Mouse (Mus musculus) layer of hippocampus, adult 2 months (tissue): ENCODE measurements around the gene Gm21188. TPM values are rescaled to one million over a fixed set of nuclear protein-coding genes. Genes with fewer than 3 reads are reported as not detected.
"Not testable (repeated sequence)": the region's sequence is repeated elsewhere in the genome, so short reads cannot be mapped to it uniquely, and the experiment has no call there.

Experiments used
- DNase-seq, 2 experiments: peaks; one replicate each; pipeline ENCODE4 v3.0.0; 2022; ENCODE audit warnings: low spot score in 2 of 2
- H3K27ac ChIP-seq: fragments of 200-600 bp; 2 replicates; pipeline ENCODE4 v1.8.1; 2022
- H3K4me3 ChIP-seq: fragments of 200-600 bp; 2 replicates; pipeline ENCODE4 v1.8.1; 2022; ENCODE audit warnings: mild to moderate bottlenecking
- CTCF ChIP-seq: fragments of 200-600 bp; conservative IDR thresholded peaks from 2 replicates; pipeline ENCODE4 v1.8.1; 2022; ENCODE audit warnings: antibody characterized with exemption, mild to moderate bottlenecking, moderate library complexity
- total RNA-seq, 2 experiments: library from RNA; stranded (reverse); gene quantifications; 2 replicates each; pipeline ENCODE4 v1.2.3; 2021

Gm21188 gene
- total RNA-seq, 2 experiments from 2014 or later: not detected

DNA sequence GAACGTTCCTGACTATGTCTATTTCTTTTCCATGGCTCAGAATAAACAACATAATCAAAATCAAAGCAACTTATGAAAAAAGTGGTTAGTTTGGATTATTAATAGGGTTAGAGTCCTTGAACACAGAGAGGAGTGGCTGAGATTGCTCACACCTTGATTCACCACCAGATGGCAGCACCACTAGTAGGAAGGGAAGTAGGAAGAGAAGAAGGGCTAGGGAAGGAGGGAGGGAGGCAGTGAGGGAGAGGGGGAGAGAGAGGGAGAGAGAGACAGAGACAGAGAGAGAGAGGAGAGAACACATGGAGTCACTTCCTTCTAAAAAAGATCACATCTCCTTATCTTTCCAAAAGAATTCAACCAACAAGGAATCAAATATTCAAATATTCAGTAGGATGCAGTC lies 10.8 kb downstream of the Gm21188 start:
- H3K4me3 ChIP-seq, H3K27ac ChIP-seq: not testable (repeated sequence)
- TF ChIP-seq CTCF: peak; percentile 56
- DNase-seq: peak in 1 of 2 experiments; percentile 17

DNA sequence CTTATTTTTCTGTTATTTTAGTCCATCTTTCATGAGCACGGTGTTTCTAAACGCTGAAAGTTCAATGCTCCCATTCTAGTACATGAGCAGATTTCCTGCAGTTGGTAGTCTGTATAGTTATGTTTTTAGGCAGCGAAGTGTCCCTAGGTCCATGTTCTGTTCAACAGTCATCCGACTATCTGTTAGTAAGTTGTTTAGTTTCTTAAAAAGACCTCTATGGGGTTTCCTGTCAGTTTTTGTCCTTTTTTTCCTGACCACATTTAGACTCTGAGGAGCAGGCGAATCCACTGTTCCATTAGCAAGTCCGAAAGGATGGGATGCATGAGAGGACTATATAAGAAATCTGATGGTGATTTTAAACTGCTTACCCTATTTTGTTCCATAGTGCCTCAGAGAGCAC lies 14.1 kb downstream of the Gm21188 start:
- H3K4me3 ChIP-seq, DNase-seq, H3K27ac ChIP-seq: not testable (repeated sequence)

DNA sequence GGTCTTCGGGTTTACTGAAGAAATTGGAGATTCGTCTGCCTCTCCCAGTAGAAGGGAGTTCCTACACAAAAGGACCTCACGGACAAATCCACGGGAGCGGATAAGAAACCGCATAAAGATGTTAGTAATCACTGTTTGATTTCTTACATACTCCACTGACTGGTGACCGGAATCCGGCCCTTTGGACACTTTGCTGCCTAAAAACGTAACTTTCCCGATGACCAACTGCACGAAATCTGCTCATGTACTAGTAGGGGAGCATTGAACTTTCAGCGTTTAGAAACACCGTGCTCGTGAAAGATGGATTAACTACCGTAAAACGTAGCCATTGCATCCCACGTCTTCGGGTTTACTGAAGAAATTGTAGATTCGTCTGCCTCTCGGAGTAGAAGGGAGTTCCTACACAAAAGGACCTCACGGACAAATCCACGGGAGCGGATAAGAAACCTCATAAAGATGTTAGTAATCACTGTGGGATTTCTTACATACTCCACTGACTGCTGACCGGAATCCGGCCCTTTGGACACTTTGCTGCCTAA lies 15.3 kb downstream of the Gm21188 start:
- not testable (repeated sequence) for H3K27ac ChIP-seq, H3K4me3 ChIP-seq, DNase-seq

DNA sequence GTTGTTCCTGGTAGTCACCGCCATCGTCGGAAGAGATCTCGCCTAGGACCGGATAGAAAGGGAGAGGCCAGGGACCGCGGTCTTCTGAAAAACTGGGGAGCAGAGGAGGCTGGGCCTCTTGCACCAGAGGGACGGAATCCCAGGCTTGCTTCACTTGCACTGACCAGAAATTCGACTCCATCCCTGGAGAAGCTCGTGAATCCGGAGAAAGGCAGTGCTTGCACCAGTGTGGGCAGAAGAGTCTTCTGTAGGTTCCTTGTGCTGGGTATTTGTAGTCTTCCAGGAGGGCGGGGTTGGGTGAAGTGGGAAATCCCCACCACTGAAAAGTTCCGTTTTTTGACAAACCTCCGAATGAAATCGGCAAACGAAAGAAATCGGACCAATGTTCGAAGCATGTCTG lies 16.8 kb downstream of the Gm21188 start:
- not testable (repeated sequence) for H3K27ac ChIP-seq, DNase-seq, H3K4me3 ChIP-seq

DNA sequence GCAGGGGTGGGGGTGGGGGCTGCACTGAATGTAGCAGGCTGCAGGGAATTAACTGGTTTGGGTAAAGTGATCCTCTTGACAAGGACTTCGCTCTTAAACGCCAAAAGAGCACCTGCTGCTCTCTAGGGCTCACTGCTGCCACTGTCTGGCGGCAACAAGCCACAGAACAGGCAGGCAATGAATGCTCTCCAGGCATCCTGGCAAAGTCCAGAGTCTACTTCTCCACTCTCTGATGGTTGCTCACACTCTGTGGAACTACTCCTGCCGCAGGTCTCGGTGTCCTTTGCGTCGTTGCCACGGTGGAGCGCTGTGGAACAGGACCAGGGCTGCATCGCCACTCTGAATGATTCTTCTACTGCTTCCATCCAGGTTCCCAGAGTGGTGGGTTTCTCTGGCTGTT lies 17.4 kb downstream of the Gm21188 start:
- DNase-seq, H3K27ac ChIP-seq, H3K4me3 ChIP-seq: not testable (repeated sequence)

DNA sequence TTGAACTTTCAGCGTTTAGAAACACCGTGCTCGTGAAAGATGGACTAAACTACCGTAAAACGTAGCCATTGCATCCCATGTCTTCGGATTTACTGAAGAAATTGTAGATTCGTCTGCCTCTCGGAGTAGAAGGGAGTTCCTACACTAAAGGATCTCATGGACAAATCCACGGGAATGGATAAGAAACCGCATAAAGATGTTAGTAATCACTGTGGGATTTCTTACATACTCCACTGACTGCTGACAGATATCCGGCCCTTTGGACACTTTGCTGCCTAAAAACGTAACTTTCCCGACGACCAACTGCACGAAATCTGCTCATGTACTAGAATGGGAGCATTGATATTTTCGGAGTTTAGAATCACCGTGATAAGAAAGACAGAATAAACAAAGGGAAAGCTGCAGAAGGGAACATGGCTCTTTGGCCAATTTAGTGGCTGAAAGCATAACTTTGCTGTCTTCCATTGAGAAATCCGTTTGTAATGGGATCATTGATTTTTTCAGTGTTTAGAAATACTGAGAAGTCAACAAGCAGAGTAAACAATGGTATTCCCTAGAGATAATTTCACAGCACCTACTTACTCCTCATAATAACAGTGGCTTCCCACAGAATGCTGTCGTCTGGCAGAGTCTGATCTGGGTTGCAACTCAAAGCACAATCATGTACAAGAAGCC lies 18.3 kb downstream of the Gm21188 start:
- H3K4me3 ChIP-seq, H3K27ac ChIP-seq: not testable (repeated sequence)
- peak in 1 of 2 experiments; percentile 22 for DNase-seq

DNA sequence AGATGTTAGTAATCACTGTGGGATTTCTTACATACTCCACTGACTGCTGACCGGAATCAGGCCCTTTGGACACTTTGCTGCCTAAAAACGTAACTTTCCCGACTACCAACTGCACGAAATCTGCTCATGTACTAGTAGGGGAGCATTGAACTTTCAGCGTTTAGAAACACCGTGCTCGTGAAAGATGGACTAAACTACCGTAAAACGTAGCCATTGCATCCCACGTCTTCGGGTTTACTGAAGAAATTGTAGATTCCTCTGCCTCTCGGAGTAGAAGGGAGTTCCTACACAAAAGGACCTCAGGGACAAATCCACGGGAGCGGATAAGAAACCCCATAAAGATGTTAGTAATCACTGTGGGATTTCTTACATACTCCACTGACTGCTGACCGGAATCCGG lies 20.3 kb downstream of the Gm21188 start:
- not testable (repeated sequence) for H3K27ac ChIP-seq, H3K4me3 ChIP-seq
- DNase-seq: peak in 1 of 2 experiments; percentile 47

DNA sequence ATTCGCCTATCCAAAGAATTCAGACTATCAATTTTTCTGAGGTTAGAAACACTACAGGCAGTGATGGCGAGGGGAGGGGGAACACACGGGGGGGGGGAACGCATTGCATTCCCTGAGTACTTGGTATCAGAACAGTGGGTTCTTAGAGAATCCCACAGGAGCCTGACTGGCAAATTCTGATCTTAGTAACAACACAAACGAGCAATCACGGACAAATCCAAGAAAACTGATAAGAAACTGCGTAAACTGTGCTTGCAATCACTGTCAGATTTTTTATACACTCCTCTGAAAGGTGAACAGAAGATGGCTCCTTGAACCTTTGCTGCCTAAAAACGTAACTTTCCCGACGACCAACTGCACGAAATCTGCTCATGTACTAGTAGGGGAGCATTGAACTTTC lies 24.6 kb downstream of the Gm21188 start:
- H3K27ac ChIP-seq, H3K4me3 ChIP-seq, DNase-seq: not testable (repeated sequence)

DNA sequence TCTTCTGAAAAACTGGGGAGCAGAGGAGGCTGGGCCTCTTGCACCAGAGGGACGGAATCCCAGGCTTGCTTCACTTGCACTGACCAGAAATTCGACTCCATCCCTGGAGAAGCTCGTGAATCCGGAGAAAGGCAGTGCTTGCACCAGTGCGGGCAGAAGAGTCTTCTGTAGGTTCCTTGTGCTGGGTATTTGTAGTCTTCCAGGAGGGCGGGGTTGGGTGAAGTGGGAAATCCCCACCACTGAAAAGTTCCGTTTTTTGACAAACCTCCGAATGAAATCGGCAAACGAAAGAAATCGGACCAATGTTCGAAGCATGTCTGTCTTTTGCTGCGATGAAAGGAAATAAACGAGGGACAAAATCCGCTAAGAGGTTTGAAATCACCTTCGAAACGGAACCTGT lies 25.1 kb downstream of the Gm21188 start, which contains the start of gene Gm36079:
TSS of gene Gm36079 (minus strand) at position 101 of the 400 bp plus-strand sequence.
- H3K4me3 ChIP-seq: not testable (repeated sequence)

DNA sequence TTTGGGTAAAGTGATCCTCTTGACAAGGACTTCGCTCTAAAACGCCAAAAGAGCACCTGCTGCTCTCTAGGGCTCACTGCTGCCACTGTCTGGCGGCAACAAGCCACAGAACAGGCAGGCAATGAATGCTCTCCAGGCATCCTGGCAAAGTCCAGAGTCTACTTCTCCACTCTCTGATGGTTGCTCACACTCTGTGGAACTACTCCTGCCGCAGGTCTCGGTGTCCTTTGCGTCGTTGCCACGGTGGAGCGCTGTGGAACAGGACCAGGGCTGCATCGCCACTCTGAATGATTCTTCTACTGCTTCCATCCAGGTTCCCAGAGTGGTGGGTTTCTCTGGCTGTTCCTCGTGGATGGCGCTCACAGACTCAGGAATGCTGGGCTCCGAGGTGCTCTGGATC lies 25.6 kb downstream of the Gm21188 start:
- not testable (repeated sequence) for H3K4me3 ChIP-seq, DNase-seq, H3K27ac ChIP-seq

More for the DNA sequence above, 25.1 kb downstream of the Gm21188 start, which contains the start of gene Gm36079:
- not testable (repeated sequence) for H3K27ac ChIP-seq, DNase-seq

DNA sequence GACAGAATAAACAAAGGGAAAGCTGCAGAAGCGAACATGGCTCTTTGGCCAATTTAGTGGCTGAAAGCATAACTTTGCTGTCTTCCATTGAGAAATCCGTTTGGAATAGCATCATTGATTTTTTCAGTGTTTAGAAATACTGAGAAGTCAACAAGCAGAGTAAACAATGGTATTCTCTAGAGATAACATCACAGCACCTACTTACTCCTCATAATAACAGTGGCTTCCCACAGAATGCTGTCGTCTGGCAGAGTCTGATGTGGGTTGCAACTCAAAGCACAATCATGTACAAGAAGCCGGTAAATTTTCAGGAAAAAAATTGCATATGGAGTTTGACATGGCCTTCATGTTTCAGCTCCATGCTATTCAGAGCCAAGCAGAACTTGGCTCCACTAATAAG lies 26.4 kb downstream of the Gm21188 start:
- DNase-seq: peak in 1 of 2 experiments; percentile 11
- H3K4me3 ChIP-seq, H3K27ac ChIP-seq: not testable (repeated sequence)

DNA sequence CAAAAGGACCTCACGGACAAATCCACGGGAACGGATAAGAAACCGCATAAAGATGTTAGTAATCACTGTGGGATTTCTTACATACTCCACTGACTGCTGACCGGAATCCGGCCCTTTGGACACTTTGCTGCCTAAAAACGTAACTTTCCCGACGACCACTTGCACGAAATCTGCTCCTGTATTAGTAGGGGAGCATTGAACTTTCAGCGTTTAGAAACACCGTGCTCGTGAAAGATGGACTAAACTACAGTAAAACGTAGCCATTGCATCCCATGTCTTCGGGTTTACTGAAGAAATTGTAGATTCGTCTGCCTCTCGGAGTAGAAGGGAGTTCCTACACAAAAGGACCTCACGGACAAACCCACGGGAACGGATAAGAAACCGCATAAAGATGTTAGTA lies 27.0 kb downstream of the Gm21188 start:
- DNase-seq, H3K27ac ChIP-seq, H3K4me3 ChIP-seq: not testable (repeated sequence)

DNA sequence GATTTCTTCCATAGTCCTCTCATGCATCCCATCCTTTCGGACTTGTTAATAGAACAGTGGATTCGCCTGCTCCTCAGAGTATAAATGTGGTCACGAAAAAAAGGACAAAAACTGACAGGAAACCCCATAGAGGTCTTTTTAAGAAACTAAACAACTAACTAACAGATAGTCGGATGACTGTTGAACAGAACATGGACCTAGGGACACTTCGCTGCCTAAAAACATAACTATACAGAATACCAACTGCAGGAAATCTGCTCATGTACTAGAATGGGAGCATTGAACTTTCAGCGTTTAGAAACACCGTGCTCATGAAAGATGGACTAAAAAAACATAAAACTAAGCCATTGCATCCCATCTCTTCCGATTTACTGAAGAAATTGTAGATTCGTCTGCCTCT lies 27.4 kb downstream of the Gm21188 start:
- not testable (repeated sequence) for H3K4me3 ChIP-seq, H3K27ac ChIP-seq, DNase-seq

DNA sequence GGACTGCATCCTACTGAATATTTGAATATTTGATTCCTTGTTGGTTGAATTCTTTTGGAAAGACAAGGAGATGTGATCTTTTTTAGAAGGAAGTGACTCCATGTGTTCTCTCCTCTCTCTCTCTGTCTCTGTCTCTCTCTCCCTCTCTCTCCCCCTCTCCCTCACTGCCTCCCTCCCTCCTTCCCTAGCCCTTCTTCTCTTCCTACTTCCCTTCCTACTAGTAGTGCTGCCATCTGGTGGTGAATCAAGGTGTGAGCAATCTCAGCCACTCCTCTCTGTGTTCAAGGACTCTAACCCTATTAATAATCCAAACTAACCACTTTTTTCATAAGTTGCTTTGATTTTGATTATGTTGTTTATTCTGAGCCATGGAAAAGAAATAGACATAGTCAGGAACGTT lies 30.5 kb downstream of the Gm21188 start:
- H3K4me3 ChIP-seq, DNase-seq, H3K27ac ChIP-seq: not testable (repeated sequence)
- TF ChIP-seq CTCF: peak; percentile 40

DNA sequence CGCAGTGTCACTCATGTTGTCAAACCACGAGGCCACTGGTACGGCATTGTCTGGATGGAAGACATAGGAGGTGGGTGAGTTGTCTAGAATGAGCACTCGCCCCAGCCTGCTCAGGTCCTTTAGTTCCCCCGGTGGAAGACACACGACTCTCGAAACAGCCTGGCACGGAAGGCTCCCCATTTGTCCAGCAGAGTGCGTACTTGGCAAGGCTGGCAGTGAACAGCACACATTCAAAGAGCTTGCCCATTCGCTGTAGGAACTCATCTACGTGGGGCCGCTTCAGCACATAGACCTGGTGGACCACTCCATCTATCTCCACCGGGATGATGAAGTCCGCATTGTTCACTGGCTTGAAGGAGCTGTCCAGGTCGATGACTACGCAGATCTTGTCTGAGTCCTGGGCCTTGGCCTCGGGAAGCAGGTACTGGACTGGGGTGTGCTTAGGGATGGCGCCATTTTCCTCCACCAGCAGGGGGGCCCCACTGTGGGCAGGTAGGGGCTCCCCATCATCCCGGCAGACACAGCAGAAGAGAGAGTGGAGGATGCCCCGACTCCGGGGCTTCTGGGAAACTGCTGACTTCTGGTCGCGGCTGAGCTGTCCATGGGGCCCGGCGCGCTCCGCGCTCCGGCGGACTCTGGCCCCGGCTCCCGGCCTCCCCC lies 36.5 kb downstream of the Gm21188 start:
- DNase-seq, H3K4me3 ChIP-seq, H3K27ac ChIP-seq: not testable (repeated sequence)

DNA sequence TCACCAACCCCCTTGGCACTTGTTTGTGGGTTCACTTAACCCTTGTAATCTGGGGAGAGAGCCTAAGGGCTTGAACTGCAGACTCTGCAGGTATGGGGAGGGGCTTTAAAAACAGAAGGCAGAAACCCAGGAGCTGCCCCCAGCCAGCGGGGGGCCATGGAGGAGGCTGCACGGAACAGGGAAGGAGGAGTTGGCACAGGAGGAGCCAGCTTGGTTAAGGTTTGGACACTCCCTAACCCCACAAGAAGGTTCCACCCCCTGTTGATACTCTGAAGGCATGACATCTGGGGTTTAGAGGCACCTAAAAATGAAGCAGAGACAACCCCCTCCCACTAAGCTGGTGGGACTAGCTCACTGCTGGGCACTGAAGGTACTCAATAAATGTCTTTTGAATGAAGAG lies 38.0 kb downstream of the Gm21188 start:
- not testable (repeated sequence) for H3K4me3 ChIP-seq, H3K27ac ChIP-seq, DNase-seq

DNA sequence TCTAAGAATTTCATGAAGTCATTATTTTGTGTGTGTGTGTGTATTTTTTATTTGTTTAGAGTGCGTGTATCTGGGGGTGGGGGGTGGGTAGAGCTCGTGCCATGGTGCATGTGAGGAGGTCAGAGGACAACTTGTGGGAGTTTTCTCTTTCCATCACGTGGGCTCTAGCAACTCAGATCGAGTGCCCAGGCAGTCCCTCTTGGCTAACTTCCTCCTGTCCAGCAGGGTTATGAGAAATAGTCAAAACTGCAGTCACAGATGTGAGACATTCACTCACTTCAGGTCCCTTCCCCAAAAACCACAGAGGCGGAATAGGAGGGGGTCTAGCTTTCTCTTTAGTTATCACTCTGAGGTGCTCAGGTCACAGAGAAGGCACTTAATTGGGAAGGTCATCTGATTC lies 38.5 kb downstream of the Gm21188 start:
- DNase-seq, H3K4me3 ChIP-seq, H3K27ac ChIP-seq: not testable (repeated sequence)

DNA sequence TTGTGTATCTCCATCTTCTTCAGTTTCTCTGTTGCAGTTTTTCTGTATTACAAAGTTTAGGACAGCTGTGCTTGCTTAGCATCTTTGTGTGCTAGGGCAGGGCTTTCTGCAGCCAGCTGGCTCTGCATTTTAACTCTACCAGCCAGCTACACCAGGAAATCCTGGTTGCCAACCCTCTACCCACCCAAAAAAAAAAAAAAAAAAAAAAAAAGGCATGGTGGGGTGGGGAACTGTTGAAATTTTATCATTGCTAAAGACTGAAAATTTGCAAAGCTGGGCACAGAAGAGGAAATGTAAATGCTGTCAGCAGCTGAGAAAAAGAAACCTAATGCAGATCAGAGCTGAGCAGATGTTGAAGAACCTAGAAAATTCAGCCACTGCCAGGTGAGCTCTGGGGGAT lies 41.9 kb downstream of the Gm21188 start:
- H3K4me3 ChIP-seq, H3K27ac ChIP-seq: not testable (repeated sequence)

DNA sequence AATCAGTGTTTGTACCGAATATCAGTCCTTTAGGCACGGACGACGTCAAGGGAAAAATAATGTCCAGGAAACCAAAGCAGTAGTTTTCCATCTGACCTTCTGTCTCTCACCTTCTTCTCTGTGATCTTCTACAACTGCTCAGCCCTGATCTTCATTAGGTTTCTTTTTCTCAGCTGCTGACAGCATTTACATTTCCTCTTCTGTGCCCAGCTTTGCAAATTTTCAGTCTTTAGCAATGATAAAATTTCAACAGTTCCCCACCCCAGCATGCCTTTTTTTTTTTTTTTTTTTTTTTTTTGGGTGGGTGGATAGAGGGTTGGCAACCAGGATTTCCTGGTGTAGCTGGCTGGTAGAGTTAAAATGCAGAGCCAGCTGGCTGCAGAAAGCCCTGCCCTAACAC lies 52.8 kb downstream of the Gm21188 start:
- not testable (repeated sequence) for H3K27ac ChIP-seq, H3K4me3 ChIP-seq, DNase-seq

More for the DNA sequence above, 41.9 kb downstream of the Gm21188 start:
- not testable (repeated sequence) for DNase-seq
